Mouse (Mus musculus) hindbrain, embryonic 16.5 days (tissue): ENCODE results near the gene Nkx1-1. TPM values are rescaled to one million over a fixed set of nuclear protein-coding genes. Genes with fewer than 3 reads are reported as not detected.

Experiments
- ATAC-seq: fragments of 200-750 bp; cut with Nextera tagmentation; 2 replicates; pipeline ENCODE4 v1.8.0; 2017; ENCODE audit warnings: moderate TSS enrichment, moderate library complexity
- H3K27ac ChIP-seq: fragments of 300-500 bp; sonication (generic); 2 replicates; pipeline ENCODE4 v1.5.1; 2014; ENCODE audit warnings: low read depth, mild to moderate bottlenecking, control low read depth, low read length, moderate library complexity
- H3K27me3 ChIP-seq: fragments of 300-500 bp; sonication (generic); replicated peaks from 2 replicates; pipeline ENCODE4 v1.6.1; 2014; ENCODE audit warnings: low read length; ENCODE audit not compliant: control insufficient read depth, insufficient read depth
- H3K36me3 ChIP-seq: fragments of 300-500 bp; sonication (generic); 2 replicates; pipeline ENCODE4 v1.6.1; 2014; ENCODE audit warnings: mild to moderate bottlenecking, low read length, moderate library complexity, mixed read lengths; ENCODE audit not compliant: control insufficient read depth, insufficient read depth
- H3K4me1 ChIP-seq: fragments of 300-500 bp; sonication (generic); 2 replicates; pipeline ENCODE4 v1.6.1; 2014; ENCODE audit warnings: low read depth, low read length; ENCODE audit not compliant: control insufficient read depth, insufficient read depth
- H3K4me2 ChIP-seq: fragments of 300-500 bp; sonication (generic); 2 replicates; pipeline ENCODE4 v1.6.1; 2014; ENCODE audit warnings: mild to moderate bottlenecking, low read length, control low read depth, moderate library complexity
- H3K4me3 ChIP-seq: fragments of 300-500 bp; sonication (generic); 2 replicates; pipeline ENCODE4 v1.5.1; 2014; ENCODE audit warnings: mild to moderate bottlenecking, low read length, control low read depth, moderate library complexity
- H3K9ac ChIP-seq: fragments of 300-500 bp; sonication (generic); 2 replicates; pipeline ENCODE4 v1.6.1; 2014; ENCODE audit warnings: low read depth, mild to moderate bottlenecking, control low read depth, low read length, moderate library complexity
- H3K9me3 ChIP-seq: fragments of 300-500 bp; sonication (generic); 2 replicates; pipeline ENCODE4 v1.6.1; 2014; ENCODE audit warnings: mild to moderate bottlenecking, low read length, moderate library complexity; ENCODE audit not compliant: control insufficient read depth
- WGBS: fragments of 180-500 bp; shearing (Covaris S2); extraction: QIAGEN DNeasy Blood & Tissue Kit; methylation state at CpG from one replicate; pipeline ENCODE4 v1.1.7; 2014; 5-methylcytosine and 5-hydroxymethylcytosine counted together
- polyA plus RNA-seq: library from polyadenylated mRNA; unstranded; fragments of >200 nt; fragmentation: Nextera tagmentation; extraction: Ambion mirVana; gene quantifications from 2 replicates; pipeline ENCODE4 v1.2.1, GENCODE M21; 2015

Gene Nkx1-1
- polyA plus RNA-seq, 1 experiment from 2014 or later = not detected

GRCm38 (mm10) chr5:33430106-33430505 is 3.7 kb downstream of the Nkx1-1 start:
- peaks cover 19% of the 10 kb centered on the region for H3K4me1 ChIP-seq
- WGBS = 2% methylated on average over 16 of the region's 16 CpGs
- H3K27ac ChIP-seq = no peak overlapping the region
- no peaks in the 10 kb centered on the region for H3K9me3 ChIP-seq
- H3K36me3 ChIP-seq = no peaks in the 10 kb centered on the region
- no peak overlapping the region for H3K9ac ChIP-seq
- H3K27me3 ChIP-seq = peaks cover 61% of the 10 kb centered on the region
- no peak overlapping the region for H3K4me3 ChIP-seq
- H3K4me2 ChIP-seq = no peak overlapping the region
- no peak for ATAC-seq

- H3K4me2 ChIP-seq = no peak overlapping the region
- no peaks in the 10 kb centered on the region for H3K36me3 ChIP-seq
- ATAC-seq = no peak
- H3K9me3 ChIP-seq = no peaks in the 10 kb centered on the region
- H3K9ac ChIP-seq = no peak overlapping the region
- H3K27ac ChIP-seq = no peak overlapping the region
- H3K4me1 ChIP-seq = peaks cover 9% of the 10 kb centered on the region
- no peak overlapping the region for H3K4me3 ChIP-seq
- H3K27me3 ChIP-seq = peaks cover 37% of the 10 kb centered on the region
Observed at GRCm38 (mm10) chr5:33427461-33427860, 6.3 kb downstream of the Nkx1-1 start.

- no peak for ATAC-seq
- no peak overlapping the region for H3K4me3 ChIP-seq
- H3K9me3 ChIP-seq = no peaks in the 10 kb centered on the region
- H3K36me3 ChIP-seq = no peaks in the 10 kb centered on the region
- H3K4me2 ChIP-seq = no peak overlapping the region
- H3K27me3 ChIP-seq = no peaks in the 10 kb centered on the region; the same call in 1 of the 2 replicates
- H3K4me1 ChIP-seq = no peaks in the 10 kb centered on the region
- no peak overlapping the region for H3K27ac ChIP-seq
- H3K9ac ChIP-seq = no peak overlapping the region
- 80% methylated on average over 3 of the region's 3 CpGs for WGBS
Observed at GRCm38 (mm10) chr5:33420313-33420712, 13.5 kb downstream of the Nkx1-1 start.

DNA sequence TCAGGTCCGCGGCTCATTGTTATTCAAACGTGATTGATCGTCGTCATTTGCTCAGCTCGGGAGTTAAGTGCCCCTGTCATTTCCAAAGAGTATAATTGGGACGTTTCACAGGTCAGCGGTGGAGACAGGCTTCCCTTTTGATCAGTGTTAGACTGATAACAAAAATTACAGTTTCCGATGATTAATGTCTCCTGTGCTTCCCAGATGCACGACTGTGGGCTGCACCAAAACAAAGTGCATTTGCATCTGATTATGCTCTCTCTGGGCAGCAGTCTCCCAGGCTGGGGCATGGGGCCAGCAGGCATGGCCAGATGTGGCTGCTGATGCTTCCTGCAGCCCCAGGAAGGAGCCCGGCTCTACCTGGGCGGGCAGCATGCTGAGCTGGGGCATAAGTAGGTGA is 33.0 kb downstream of the Nkx1-1 start:
- WGBS = 35% methylated on average over 12 of the region's 12 CpGs
- no peak for ATAC-seq
- no peak overlapping the region for H3K27ac ChIP-seq

DNA sequence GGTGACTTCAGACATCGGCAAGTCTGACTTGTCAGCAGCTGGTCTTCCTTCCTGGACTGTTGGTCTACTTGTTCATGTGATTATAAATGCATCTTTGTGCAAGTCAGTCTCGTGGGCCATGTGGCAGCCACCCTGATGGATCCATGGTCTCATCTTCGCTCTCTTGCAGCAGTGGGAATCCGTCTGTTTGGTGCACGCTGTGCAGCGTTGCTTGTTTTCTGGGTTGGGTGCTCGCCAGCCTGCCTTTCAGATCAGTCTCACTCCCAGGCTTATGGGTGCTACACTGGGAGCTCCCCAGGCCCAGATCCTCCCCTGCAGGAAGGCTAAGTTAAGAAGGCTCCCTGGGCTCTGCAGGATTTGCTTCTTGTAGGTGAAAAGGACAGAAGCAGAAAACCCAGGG is 36.9 kb downstream of the Nkx1-1 start:
- H3K4me2 ChIP-seq = no peak overlapping the region
- no peak overlapping the region for H3K27ac ChIP-seq

More for the DNA sequence above, 33.0 kb downstream of the Nkx1-1 start:
- Histone ChIP-seq H3K4me3 (no peak overlapping the region), H3K9ac (no peak overlapping the region), H3K27me3 (no peaks in the 10 kb centered on the region; the same call in 1 of the 2 replicates), H3K9me3 (no peaks in the 10 kb centered on the region), H3K36me3 (no peaks in the 10 kb centered on the region), H3K4me2 (no peak overlapping the region), H3K4me1 (peaks cover 3% of the 10 kb centered on the region; the same call in 1 of the 2 replicates)

DNA sequence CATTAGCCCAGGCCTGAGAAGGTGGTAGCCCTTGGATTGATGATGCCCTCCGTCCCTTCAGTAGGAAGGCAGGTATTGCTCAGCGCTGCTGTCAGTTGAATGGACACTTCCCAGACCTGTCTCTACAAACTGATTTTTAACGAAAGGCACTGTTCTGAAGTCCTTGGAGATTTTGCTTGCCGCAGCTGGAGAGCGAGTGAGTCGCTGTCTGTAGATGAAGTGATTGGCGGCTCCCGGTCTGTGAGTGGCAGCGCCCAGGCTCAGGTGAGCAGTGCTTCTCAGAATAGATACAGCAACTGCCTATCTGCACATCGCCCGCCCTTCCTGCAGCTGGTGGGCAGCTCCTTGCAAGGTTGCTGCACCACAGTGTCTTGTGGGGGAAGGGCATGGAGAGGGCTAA is 38.1 kb downstream of the Nkx1-1 start:
- Histone ChIP-seq H3K27ac (no peak overlapping the region), H3K9ac (no peak overlapping the region), H3K4me1 (no peaks in the 10 kb centered on the region; the same call in 1 of the 2 replicates), H3K4me3 (no peak overlapping the region), H3K36me3 (no peaks in the 10 kb centered on the region; the same call in 1 of the 2 replicates), H3K9me3 (no peaks in the 10 kb centered on the region), H3K4me2 (no peak overlapping the region), H3K27me3 (no peaks in the 10 kb centered on the region; the same call in 1 of the 2 replicates)
- 77% methylated on average over 11 of the region's 11 CpGs for WGBS
- ATAC-seq = no peak; the same call in 1 of the 2 replicates

More for the DNA sequence above, 36.9 kb downstream of the Nkx1-1 start:
- Histone ChIP-seq H3K9ac (no peak overlapping the region), H3K9me3 (no peaks in the 10 kb centered on the region), H3K4me1 (peaks cover 3% of the 10 kb centered on the region; the same call in 1 of the 2 replicates), H3K27me3 (no peaks in the 10 kb centered on the region; the same call in 1 of the 2 replicates), H3K36me3 (no peaks in the 10 kb centered on the region), H3K4me3 (no peak overlapping the region)
- ATAC-seq = no peak
- WGBS = 70% methylated on average over 7 of the region's 7 CpGs

DNA sequence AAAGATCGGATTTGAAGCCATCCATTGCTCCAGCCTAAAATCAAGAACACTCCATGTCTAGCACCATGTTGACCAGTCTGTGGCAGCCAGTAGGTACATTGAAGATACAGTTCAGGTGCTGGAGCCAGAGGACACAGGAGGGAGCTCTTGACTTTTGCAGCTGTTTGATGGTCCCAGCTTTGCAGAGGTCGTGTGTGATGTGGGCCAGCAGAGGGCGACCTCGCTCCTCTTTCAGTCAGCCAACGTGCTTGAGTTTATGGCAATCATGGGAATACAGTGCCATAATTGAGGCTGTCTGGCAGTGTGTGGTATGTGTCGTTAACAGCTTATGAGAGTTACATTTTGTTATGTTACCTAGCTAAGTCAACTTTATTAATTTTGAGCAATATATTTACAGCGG is 40.0 kb downstream of the Nkx1-1 start:
- no peaks in the 10 kb centered on the region; the same call in 1 of the 2 replicates for H3K27me3 ChIP-seq
- H3K36me3 ChIP-seq = no peaks in the 10 kb centered on the region; the same call in 1 of the 2 replicates
- 17% methylated on average over 7 of the region's 7 CpGs for WGBS
- H3K9me3 ChIP-seq = no peaks in the 10 kb centered on the region
- peak; percentile 78 for ATAC-seq
- no peaks in the 10 kb centered on the region for H3K4me1 ChIP-seq
- no peak overlapping the region for H3K4me2 ChIP-seq
- no peak overlapping the region for H3K4me3 ChIP-seq
- no peak overlapping the region for H3K9ac ChIP-seq
- H3K27ac ChIP-seq = no peak overlapping the region

DNA sequence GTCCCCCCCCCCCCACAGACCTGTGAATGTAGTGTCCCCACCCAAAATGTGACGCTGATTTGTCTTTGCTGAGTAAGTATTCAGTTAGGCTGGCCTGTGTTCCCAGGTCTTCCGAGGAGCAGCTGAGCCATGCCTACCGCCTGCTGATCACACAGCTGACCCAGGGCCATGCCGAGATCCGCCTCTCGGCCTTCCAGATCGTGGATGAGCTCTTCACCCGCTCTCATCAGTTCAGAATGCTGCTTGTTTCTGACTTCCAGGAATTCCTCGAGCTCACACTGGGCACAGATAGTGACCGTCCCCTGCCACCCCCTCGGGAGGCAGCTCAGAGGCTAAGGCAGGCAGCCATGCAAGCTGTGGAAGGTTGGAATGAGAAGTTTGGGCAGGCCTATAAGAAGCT is 46.2 kb downstream of the Nkx1-1 start:
- Histone ChIP-seq H3K4me3 (no peak overlapping the region), H3K4me1 (no peaks in the 10 kb centered on the region), H3K9ac (no peak overlapping the region), H3K4me2 (no peak overlapping the region), H3K27ac (no peak overlapping the region), H3K36me3 (peaks cover 5% of the 10 kb centered on the region; the same call in 1 of the 2 replicates), H3K27me3 (no peaks in the 10 kb centered on the region), H3K9me3 (no peaks in the 10 kb centered on the region)
- WGBS = 77% methylated on average over 11 of the region's 11 CpGs
- no peak for ATAC-seq
